Mouse (Mus musculus) cortical plate, adult 2 months (tissue): ENCODE data around the gene Thop1.

Experiments used
- CTCF ChIP-seq: fragments of 200-500 bp; IDR thresholded peaks from 2 replicates; pipeline ENCODE4 v1.5.1; 2011; ENCODE audit warnings: mild to moderate bottlenecking, control low read depth, low read length; ENCODE audit not compliant: insufficient read depth; ENCODE audit errors: extremely low read depth
- POLR2A ChIP-seq: fragments of 200-500 bp; IDR thresholded peaks from 2 replicates; pipeline ENCODE4 v1.6.1; 2011; ENCODE audit warnings: mild to moderate bottlenecking, low read length, control low read depth; ENCODE audit not compliant: insufficient read depth; ENCODE audit errors: extremely low read depth

DNA sequence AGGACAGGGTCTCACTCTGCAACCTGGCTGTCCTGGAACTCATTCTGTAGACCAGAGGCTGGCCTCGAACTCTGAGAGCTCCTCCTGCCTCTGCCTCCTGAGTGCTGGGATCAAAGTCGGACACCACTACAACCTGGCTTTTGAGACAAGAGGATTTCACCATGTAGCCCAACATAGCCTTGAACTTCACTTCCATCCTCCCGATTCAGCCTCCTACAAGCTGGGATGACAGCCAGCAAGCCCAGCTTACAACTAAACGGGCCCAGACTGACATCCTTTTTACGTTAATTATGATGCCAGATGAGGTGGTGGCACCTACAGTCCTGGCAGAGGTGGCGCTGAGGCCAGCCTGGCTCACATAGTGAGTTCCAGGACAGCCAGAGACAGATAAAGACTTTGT lies 10.9 kb upstream of the Thop1 start:
- TF ChIP-seq POLR2A (no peak), CTCF (no peak)
